Mouse (Mus musculus) adrenal gland (tissue): ENCODE results near the gene Gm13285.
"Not testable (repeated sequence)": the region's sequence is repeated elsewhere in the genome, so short reads cannot be mapped to it uniquely, and the experiment has no call there.

Experiments
- intact Hi-C: fragments of 180-260 bp; cut with DNase I; formaldehyde crosslinking; loops from one replicate; pipeline ENCODE4 v1.15.1; 2025

Gm13285 gene

DNA sequence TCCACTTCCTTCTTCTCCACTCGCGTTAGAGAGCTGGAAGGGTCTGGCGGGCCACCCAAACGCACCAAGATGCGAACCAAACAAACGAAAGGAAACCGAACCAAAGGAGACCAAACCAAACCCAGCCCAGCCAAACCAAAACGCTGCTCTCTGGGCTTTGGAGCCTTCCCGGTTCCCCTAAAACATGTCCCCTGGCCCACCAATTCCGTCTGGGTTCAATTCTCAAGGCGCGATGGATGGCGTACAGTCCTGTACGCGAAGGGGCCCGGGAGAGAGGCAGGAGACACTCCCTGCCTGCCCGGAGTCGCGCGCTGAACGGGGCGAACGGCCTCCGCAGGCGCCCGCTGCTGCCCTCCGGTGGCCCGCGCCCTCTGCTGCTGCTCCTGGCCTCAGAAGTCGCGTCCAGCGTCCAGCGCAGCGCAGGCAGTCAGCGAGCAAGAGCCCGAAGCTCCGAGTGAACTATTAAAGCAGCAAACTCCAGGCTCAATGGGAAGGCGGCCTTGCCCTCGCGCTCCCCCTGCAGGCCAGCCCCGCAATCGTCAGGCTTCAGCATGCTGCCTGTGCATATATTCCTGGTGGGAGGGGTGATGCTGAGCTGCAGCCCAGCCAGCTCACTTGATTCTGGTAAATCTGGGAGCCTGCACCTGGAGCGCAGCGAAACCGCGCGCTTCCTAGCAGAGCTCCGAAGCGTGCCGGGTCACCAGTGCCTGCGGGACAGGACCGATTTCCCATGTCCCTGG, 5.4 kb upstream of the Gm13285 start, which contains the start of gene Gm13275:
TSS of gene Gm13275 (plus strand) at position 552 of the 740 bp plus-strand sequence.
- intact Hi-C loops, result not testable (repeated sequence)

DNA sequence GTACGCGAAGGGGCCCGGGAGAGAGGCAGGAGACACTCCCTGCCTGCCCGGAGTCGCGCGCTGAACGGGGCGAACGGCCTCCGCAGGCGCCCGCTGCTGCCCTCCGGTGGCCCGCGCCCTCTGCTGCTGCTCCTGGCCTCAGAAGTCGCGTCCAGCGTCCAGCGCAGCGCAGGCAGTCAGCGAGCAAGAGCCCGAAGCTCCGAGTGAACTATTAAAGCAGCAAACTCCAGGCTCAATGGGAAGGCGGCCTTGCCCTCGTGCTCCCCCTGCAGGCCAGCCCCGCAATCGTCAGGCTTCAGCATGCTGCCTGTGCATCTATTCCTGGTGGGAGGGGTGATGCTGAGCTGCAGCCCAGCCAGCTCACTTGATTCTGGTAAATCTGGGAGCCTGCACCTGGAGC, 2.4 kb upstream of the Gm13285 start, which contains the start of gene Gm13279:
TSS of gene Gm13279 (plus strand) at position 301 of the 400 bp plus-strand sequence.
- intact Hi-C loops, result not testable (repeated sequence)

DNA sequence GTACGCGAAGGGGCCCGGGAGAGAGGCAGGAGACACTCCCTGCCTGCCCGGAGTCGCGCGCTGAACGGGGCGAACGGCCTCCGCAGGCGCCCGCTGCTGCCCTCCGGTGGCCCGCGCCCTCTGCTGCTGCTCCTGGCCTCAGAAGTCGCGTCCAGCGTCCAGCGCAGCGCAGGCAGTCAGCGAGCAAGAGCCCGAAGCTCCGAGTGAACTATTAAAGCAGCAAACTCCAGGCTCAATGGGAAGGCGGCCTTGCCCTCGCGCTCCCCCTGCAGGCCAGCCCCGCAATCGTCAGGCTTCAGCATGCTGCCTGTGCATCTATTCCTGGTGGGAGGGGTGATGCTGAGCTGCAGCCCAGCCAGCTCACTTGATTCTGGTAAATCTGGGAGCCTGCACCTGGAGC, 3.5 kb downstream of the Gm13285 start, which contains the start of gene Gm13287:
TSS of gene Gm13287 (plus strand) at position 301 of the 400 bp plus-strand sequence.
- intact Hi-C loops, result not testable (repeated sequence)

DNA sequence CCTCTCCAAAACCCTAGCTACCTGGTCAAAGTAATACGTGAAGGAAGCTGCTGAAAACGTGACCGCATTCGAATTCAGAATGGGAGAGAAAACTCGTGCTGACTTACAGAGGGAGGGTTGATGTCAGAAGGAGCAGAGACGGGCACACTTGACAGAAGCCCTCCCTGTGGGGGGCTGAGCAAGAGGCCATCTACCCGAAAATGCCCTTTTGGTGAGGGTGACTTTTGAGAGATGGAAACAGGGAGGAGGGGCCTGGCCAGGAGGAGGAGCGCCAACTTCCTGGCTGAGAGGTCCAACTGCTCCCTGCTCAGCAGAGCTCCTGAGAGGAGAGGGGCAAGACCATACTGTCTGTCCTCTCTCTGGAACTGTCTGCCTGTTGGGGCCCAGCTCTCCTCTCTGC, 5.8 kb downstream of the Gm13285 start, which contains the start of gene Gm13288:
TSS of gene Gm13288 (plus strand) at position 301 of the 400 bp plus-strand sequence.
- intact Hi-C loops, result not testable (repeated sequence)

DNA sequence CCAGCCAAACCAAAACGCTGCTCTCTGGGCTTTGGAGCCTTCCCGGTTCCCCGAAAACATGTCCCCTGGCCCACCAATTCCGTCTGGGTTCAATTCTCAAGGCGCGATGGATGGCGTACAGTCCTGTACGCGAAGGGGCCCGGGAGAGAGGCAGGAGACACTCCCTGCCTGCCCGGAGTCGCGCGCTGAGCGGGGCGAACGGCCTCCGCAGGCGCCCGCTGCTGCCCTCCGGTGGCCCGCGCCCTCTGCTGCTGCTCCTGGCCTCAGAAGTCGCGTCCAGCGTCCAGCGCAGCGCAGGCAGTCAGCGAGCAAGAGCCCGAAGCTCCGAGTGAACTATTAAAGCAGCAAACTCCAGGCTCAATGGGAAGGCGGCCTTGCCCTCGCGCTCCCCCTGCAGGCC, 6.3 kb downstream of the Gm13285 start:
- intact Hi-C loops, result not testable (repeated sequence)

DNA sequence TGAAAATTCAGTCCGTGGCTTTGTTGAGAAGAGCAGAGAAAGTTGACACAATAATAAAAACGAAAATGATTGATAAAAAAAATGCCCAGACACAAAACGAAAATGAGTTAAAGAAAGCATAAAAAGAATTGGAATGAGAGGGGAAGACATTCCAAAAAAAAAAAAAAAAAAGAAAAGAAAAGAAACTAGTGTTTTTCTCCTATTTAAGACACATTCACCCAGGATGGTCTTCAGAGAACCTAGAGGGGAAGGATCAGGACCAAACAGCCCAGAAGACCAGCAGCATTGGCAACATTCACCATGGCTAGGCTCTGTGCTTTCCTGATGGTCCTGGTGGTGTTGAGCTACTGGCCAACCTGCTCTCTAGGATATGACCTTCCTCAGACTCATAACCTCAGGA, 16.5 kb downstream of the Gm13285 start, which contains the start of gene Ifna7:
TSS of gene Ifna7 (plus strand) at position 301 of the 400 bp plus-strand sequence.
- intact Hi-C loops, result no loop called here

DNA sequence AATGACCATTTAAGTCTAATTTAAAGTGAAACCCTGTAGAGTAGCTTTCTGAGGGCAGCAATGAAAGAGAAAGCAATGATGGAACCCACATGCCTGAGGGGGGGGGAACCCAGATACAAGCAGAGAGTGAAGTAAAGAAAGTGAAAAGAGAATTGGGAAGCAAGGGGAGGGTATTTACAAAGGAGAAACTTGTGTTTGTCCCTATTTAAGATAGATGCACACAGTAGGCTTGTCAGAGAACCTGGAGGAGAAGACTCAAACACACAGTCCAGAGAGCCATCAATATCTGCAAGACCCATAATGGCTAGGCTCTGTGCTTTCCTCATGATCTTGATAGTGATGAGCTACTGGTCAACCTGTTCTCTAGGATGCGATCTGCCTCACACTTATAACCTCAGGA, 20.2 kb downstream of the Gm13285 start, which contains the start of gene Ifna11:
TSS of gene Ifna11 (plus strand) at position 301 of the 400 bp plus-strand sequence.
- intact Hi-C loops, result loop anchor here (5.0 kb wide), 1 partner anchor 137 kb away; the partner anchor contains the start of gene Ifna2

DNA sequence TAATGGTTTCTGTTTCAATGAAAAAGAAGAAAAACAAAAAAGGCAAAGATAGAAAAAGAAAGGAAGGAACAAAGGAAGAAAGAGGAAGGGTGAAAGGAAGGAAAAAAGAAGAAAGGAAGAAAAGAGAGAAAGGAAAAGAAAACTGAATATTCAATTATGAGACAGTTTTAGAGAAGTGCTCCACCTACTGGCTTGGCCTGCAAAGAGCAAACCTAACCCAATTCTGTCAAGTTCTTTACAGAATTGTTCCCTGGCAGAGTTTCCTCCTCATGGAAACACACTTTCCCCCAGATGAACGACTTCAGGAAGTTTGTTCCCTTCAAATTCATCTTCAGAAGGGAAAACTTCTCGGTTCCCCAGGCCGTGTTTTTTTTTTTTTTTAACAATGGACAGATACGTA, 23.5 kb downstream of the Gm13285 start:
- intact Hi-C loops, result loop anchor here (5.0 kb wide), 1 partner anchor 141 kb away; the partner anchor contains the start of gene Ifna2

DNA sequence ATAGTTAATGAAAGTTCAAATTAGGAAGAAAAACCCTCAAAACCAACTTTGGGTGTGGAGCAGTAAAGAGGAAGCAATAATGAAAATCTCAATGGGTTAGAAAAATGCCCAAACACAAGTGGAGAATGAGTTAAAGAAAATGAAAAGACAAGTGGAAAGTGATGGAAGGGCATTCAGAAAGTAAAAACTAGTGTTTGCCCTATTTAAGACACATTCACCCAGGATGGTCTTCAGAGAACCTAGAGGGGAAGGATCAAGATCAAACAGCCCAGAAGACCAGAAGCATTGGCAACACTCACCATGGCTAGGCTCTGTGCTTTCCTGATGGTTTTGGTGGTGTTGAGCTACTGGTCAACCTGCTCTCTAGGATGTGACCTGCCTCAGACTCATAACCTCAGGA, 27.7 kb downstream of the Gm13285 start, which contains the start of gene Ifna6:
TSS of gene Ifna6 (plus strand) at position 301 of the 400 bp plus-strand sequence.
- intact Hi-C loops, result not testable (repeated sequence)

DNA sequence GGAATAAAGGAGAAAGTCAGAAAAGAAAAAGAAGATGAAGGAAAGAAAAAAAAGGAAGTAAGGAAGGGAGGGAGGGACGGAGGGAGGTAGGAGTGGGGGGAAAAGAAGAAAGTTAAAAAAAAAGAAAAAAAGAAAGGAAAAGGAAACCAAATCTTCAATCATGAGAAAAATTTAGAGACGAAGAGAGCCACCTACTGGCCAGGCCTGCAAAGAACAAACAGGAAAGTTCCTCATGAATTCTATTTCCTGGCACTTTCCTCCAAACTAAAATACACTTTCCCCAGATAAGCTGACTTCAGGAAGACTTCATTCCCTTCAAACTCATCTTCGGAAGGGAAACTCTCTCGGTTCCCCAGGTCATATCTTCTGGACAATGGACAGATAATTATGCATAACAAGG, 31.1 kb downstream of the Gm13285 start:
- intact Hi-C loops, result no loop called here

DNA sequence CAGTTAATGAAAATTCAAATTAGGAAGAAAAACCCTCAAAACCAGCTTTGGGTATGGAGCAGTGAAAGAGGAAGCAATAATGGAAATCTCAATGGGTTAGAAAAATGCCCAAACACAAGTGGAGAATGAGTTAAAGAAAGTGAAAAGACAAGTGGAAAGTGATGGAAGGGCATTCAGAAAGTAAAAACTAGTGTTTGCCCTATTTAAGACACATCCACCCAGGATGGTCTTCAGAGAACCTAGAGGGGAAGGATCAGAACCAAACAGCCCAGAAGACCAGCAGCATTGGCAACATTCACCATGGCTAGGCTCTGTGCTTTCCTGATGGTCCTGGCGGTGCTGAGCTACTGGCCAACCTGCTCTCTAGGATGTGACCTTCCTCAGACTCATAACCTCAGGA, 35.8 kb downstream of the Gm13285 start, which contains the start of gene Ifna5:
TSS of gene Ifna5 (plus strand) at position 301 of the 400 bp plus-strand sequence.
- intact Hi-C loops, result not testable (repeated sequence)

DNA sequence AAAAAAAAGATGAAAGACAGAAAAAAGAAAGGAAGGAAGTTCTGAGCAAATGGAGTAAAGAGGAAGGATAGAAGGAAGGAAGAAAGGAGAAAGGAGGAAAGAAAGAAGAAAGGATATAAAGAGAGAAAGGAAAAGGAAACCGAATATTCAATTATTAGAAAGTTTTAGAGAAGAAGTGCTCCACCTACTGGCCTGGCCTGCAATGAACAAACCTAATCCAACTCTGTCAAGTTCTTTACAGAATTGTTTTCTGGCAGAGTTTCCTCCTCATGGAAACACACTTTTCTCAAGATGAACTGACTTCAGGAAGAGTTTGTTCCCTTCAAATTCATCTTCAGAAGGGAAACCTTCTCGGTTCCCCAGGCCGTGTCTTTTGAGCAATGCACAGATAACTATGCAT, 39.4 kb downstream of the Gm13285 start:
- intact Hi-C loops, result no loop called here

DNA sequence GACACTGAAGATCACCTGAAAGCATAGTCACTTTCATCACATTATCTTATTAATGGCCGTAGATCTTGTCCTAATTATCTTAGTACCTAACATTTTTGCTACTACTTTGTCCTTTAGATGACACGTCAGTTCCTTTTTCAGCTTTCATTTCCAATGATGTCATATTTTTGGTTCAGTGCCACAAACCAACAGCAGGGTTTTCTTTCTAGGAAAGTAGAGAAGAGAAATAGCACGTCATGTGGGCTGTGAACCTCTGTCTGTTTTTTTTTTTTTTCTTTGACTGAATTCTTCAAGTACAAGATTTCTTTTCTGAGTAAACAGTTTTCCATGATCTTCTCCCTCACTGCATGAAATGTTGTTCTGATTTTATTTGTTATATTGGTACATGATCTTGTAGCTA, 40.6 kb downstream of the Gm13285 start:
- intact Hi-C loops, result no loop called here

DNA sequence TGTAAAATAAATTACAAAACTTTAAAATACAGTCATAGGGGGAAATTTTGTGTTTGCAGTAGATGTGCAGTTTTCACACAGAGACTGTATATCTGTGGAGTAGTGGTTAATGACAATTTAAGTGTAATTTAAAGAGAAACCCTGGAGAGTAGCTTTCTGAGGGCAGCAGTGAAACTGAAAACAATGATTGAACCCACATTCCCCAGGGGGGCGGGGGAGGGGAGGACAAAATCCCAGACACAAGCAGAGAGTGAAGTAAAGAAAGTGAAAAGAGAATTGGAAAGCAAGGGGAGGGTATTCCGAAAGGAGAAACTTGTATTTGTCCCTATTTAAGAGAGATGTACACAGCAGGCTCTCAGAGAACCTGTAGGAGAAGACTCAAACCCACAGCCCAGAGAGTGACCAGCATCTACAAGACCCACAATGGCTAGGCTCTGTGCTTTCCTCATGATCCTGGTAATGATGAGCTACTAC, 42.0 kb downstream of the Gm13285 start, which contains the start of gene Ifna4:
TSS of gene Ifna4 (plus strand) at position 424 of the 474 bp plus-strand sequence.
- intact Hi-C loops, result no loop called here

DNA sequence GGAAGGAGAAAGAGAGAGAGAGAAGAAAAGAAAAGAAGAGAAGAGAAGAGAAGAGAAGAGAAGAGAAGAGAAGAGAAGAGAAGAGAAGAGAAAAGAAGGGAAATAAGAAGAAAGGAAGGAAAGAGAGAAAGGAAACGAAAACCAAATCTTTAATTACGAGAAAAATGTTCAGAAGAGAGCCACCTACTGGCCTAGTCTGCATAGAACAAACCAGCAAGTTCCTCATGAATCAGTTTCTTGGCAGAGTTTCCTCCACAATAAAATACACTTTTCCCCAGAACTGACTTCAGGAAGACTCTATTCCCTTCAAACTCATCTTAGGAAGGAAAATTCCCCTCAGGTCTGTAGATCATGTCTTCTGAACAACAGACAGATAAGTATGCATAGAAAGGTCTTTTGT, 45.9 kb downstream of the Gm13285 start:
- intact Hi-C loops, result no loop called here

DNA sequence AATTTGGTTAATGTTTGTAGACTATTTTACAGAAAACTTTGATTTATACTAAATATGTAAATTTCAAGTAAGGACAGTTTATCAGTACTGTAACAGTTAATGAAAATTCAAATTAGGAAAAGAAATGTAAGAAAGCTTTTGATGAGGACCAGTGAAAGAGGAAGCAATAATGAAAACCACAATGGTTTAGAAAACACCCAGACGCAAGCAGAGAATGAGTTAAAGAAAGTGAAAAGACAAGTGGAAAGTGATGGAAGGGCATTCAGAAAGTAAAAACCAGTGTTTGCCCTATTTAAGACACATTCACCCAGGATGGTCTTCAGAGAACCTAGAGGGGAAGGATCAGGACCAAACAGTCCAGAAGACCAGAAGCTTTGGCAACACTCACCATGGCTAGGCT, 50.2 kb downstream of the Gm13285 start, which contains the start of gene Ifna1:
TSS of gene Ifna1 (plus strand) at position 390 of the 400 bp plus-strand sequence.
- intact Hi-C loops, result no loop called here
